Mouse (Mus musculus): ENCODE results near the gene Mcm10.
"Not testable (repeated sequence)": the region's sequence is repeated elsewhere in the genome, so short reads cannot be mapped to it uniquely, and the experiment has no call there.

The Mcm10 gene

GRCm38 (mm10) chr2:4985000-4985399, 27.6 kb downstream of the Mcm10 start:
- DNase-seq (ENCODE audit: low spot score in 2 of 2): no peak

GRCm38 (mm10) chr2:4983987-4984386, 28.6 kb downstream of the Mcm10 start:
- no peak for DNase-seq (ENCODE audit: low spot score in 2 of 2)

GRCm38 (mm10) chr2:4978091-4978490, 34.5 kb downstream of the Mcm10 start:
- DNase-seq (ENCODE audit: low spot score in 2 of 2): no peak

- peak; percentile 8 to 9 for DNase-seq (ENCODE audit: low spot score in 2 of 2)
Observed at GRCm38 (mm10) chr2:4975807-4976206, 36.8 kb downstream of the Mcm10 start, which contains the start of gene Ucma. Gene Ucma, plus strand, starts transcription at chr2:4976122.

GRCm38 (mm10) chr2:4969083-4969482, 43.5 kb downstream of the Mcm10 start:
- DNase-seq (ENCODE audit: low spot score in 2 of 2): no peak

- no peak for DNase-seq (ENCODE audit: low spot score in 2 of 2)
Observed at GRCm38 (mm10) chr2:4967806-4968205, 44.8 kb downstream of the Mcm10 start.

GRCm38 (mm10) chr2:4958039-4958438, 54.6 kb downstream of the Mcm10 start:
- DNase-seq (ENCODE audit: low spot score in 2 of 2): no peak

- no peak for DNase-seq (ENCODE audit: low spot score in 2 of 2)
Observed at GRCm38 (mm10) chr2:4954216-4954760, 58.3 kb downstream of the Mcm10 start.

- DNase-seq (ENCODE audit: low spot score in 2 of 2): no peak
Observed at GRCm38 (mm10) chr2:4950986-4951385, 61.6 kb downstream of the Mcm10 start.

- DNase-seq (ENCODE audit: low spot score in 2 of 2): not testable (repeated sequence)
Observed at GRCm38 (mm10) chr2:4949691-4950090, 62.9 kb downstream of the Mcm10 start.

- no peak for DNase-seq (ENCODE audit: low spot score in 2 of 2)
Observed at GRCm38 (mm10) chr2:4940861-4941260, 71.7 kb downstream of the Mcm10 start.
